Mouse (Mus musculus): ENCODE data around the gene Dlgap4.

Gene Dlgap4

DNA sequence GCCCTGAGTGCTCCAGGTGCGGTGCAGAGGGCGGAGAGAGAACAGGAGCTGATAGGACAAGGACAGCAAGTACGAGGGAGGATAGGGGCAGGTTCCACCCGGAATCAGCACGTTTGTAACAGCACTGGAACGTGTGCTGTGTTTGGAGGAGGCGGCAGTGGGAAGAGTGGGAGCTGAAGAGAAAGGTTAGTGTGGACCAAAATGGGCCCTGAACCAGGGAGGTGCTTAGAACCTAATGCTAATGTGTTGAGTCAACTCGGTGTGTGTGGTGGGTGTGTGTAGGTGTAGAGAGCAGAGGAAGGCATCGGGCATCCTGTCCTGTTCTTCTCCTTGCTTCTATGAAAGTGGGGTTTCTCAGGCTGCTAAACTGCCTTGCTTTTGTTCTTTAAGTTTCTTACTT lies 127.8 kb downstream of the Dlgap4 start:
- DNase-seq (ENCODE audit: low spot score): no peak

DNA sequence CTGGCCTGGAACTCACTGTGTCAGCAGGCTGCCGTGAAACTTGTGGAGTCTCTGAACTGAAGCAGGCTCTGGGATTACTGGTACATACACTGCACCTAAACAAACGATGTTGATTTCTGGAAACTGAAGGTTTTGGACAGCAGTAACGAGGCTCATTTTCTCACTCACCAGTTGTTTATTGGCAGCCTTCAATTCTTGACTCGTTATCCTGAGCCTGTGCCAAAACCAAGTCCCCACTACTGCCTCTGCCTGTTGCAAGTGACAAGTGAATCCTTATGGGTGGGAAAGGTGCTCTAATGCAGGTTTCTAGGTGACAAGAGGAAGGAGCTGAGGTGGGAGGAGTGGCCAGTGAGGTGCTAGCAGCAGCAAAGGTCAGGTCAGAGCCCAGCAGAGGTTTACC lies 128.5 kb downstream of the Dlgap4 start:
- DNase-seq (ENCODE audit: low spot score): no peak

DNA sequence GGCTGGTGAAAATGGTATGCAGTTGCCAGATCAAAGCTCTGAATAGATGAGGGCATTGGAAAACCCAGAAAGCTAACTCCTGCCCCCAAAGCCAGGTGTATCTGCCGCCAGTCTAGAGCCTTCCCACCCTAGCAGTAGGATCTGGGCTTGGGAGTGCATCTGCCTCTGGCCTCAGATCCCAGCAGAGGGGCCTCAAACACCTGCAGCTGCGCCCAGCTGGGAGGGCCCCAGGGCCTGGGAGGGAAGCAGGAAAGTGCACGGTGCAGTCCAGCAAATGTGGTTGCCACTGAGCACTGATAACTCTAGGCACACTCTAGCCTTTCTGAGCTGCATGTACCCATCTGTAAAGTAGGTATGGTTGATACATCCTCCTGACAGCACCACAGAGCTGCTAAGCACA lies 129.7 kb downstream of the Dlgap4 start:
- DNase-seq (ENCODE audit: low spot score): no peak

GRCm38 (mm10) chr2:156744414-156744813 lies 130.9 kb downstream of the Dlgap4 start:
- DNase-seq (ENCODE audit: low spot score): no peak

DNA sequence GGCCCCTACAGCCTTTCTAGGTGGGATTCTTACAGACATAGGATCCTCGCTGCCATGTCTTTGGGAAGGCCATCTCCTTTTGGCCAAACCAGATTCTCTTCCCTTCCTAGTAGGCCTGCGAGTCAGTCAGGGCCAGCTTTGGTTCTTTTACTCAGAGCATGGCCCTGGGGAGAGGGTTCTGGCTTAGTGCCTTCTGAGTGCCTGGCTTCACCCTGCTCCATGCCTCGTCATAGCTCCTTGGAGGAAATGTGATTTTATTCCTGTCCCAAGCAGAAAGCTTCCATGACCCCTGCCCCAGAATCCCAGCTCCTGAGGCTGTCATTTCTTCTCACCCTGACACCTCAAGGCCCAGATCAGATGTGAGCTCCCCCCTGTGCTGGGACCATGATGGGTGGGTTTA lies 133.8 kb downstream of the Dlgap4 start:
- DNase-seq (ENCODE audit: low spot score): no peak

DNA sequence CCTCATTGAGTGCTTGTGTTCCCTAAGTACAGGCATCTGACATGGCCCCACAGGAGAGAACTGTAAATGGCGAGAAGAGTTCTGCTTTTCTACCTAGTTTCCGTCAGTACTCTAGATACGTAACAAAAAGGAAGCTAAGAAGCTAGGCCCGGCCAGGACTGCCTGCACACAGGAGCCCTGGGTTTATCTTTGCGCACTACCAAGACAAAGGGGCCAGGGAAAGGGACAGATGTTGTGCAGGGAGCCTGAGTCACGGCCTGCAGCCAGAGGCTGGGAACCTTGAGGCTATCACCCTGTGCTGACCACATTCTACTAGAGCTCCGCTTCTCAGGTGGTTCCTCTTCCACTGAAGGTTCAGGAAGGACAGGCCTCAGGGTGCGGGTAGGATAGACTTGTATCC lies 136.2 kb downstream of the Dlgap4 start:
- no peak for DNase-seq (ENCODE audit: low spot score)

DNA sequence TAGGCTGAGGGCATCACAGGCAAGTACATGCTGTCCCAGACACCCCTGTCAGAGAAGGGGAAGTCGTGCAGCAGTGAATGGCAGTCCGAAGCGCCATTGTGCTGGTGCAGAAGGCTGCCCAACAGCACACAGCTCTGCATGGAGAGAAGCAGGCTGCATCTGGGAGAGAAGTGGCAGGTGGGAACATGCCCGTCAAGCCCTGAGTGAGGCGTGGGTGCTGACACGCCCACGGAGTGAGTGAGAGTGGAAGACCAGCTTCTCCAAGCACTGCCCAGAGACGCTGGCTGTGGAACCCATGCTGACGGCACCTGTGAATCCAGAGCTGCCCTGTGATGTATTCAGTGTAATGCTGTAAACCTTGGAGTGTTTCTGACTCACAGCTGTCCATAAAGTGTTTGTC lies 143.4 kb downstream of the Dlgap4 start:
- no peak for DNase-seq (ENCODE audit: low spot score)

DNA sequence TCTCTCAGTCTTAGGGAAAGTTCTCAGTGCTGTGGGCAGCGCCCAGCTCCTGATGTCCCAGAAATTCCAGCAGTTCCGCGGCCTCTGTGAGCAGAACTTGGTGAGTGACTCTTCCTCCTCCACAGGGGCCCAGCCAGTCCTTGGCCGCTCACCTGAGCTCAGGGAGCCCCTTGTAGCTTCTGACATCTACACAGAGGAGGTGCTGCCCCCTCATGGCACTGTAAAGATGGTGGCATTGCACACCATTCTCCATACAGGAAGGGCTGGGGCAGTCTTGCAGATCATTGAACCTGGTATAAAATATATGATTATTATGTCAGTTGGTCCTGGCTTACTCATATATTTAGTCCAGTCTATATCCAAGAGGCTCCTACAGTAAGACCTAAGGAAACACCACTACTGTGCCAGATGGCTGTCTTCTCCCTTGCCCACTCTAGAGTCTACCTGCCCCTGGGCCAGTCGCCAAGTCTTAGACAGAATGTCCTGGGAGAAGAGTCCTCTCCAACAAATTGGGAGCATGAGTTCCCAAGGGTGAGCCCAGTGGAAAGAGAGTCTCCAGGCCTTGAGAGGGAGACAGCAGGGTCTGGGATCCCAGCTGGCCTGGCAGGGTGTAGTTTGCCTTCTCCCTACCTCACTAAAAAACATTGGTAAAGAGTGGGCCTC lies 147.5 kb downstream of the Dlgap4 start:
- no peak for DNase-seq (ENCODE audit: low spot score)

GRCm38 (mm10) chr2:156761521-156762278 lies 148.2 kb downstream of the Dlgap4 start:
- DNase-seq (ENCODE audit: low spot score): no peak

DNA sequence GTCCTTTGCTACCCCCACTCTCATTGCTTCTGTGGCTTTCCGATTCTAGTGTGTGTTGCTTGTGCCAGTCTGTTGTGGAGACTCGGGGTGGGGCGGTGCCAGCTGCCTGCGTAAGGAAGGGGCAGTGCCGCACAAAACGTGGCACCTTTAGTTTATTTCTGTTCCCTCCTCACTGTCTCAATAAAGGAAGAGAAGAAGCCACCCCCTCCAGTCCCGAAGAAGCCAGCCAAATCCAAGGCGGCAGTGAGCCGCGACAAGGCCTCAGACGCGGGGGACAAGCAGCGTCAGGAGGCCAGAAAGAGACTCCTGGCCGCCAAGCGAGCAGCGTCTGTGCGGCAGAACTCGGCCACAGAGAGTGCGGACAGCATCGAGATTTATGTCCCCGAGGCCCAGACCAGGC lies 149.0 kb downstream of the Dlgap4 start:
- DNase-seq (ENCODE audit: low spot score): no peak

- no peak for DNase-seq (ENCODE audit: low spot score)
Measured at GRCm38 (mm10) chr2:156763101-156763500, 149.6 kb downstream of the Dlgap4 start.

DNA sequence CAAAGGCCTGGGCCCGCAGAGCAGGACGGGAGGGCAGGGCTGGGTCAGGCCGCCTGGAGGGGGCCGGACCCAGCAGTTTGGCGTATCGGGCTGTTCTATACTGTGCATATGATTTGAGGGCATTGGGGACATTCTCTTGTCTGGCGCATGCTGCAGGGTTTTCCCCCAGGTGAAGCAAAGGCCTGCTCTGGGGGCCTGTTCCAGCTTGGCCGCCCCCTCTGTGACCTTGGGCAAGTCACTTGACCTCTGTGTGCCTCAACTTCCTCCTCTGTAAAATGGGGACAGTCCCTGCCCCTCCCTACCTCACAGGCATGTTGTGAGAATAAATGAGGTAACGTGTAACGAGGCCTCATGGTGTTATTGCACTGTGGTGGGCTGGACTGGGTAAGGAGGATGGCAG lies 150.5 kb downstream of the Dlgap4 start:
- no peak for DNase-seq (ENCODE audit: low spot score)

DNA sequence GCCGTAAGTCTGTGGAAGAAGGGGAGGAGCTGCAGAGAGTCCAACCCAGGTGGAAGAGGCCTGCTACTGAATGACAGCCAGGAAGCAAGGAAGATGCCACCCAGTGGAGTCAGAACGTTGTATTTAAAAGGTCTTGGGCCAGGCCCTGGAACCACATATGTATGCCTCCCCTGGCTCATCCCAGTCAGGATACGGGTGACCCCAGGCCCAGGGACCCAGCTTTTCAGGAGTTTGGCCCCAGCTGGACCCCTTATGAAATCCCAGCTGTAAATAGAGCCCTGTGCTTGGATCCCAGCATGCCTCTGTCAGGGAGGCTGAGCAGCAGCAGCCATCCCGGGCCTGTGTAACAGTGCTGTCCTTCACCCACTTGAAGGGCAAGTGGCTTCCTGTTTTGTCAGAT lies 151.2 kb downstream of the Dlgap4 start:
- DNase-seq (ENCODE audit: low spot score): no peak

DNA sequence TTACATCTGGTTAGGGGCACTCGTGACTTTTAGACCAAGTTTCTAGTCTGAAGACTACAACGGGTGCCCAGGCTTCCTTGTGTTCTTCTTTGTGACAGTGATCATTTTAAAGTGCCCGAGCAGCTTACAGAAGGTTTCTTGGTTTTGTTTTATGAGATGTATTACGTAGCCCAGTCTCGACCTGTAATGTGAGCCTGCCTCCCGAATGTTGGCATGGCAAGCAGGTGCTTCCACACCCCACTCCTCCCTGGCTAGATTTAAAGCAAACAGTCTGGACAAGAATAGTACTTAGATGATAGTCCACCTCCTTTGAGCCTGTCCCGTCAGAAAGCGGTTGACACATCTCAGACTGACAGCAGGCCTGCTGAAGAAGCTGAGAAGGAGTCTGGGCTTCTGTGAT lies 152.1 kb downstream of the Dlgap4 start:
- DNase-seq (ENCODE audit: low spot score): no peak

DNA sequence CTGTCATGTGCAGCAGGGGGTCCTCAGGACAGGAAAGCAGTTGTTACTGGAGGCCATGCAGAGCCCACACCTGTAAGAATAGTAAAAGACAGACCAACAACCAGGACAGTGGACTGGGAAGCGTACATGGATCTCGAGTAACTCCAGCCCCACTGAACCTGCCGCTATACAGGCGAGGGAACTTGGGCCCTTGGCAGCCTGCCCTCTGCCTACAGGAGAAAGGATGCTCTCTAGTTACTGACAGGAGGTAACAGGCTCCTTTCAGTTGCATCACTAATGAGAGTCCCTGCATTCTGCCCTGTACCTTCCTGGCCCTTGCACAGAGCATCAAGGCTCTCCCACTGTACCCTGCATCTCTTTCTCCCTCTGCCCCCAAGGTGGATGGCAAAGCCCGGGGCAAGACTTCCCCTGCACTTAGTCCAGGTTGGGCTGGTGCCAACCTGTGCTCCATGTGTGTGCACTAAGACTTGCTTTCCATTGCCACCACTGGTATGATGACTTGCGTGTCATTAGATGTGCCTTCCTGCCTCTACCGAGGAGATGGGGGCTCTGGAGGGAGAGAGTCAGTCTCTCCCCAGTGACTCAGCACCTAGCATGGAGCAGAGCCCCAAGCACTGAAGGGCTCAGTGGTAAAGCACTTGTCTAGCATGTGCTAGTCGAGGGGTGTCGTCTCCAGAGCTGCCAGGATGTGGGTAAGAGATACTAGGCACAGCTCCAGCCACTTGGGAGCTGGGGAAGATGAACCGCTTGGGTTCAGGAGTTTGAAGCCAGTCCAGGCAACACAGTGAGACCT lies 152.9 kb downstream of the Dlgap4 start:
- DNase-seq (ENCODE audit: low spot score): no peak

- no peak for DNase-seq (ENCODE audit: low spot score)
Measured at GRCm38 (mm10) chr2:156767108-156767507, 153.6 kb downstream of the Dlgap4 start.

DNA sequence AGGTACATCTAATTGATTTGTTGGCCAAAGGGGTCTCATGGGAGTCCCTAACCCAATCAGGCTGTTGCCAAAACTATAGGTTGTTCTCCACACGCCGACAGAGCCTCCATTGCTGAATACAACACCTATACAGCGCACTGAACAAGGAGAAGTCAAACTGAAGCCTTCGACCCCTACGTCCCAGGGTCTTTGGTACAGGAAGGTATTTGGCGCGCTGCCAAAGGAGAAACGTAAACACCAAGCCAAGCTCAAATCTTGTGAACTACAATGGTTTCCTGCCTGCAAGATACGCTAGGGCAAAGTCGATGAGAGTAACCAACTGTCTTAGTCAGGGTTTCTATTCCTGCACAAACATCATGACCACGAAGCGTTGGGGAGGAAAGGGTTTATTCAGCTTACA lies 155.8 kb downstream of the Dlgap4 start:
- no peak for DNase-seq (ENCODE audit: low spot score)

DNA sequence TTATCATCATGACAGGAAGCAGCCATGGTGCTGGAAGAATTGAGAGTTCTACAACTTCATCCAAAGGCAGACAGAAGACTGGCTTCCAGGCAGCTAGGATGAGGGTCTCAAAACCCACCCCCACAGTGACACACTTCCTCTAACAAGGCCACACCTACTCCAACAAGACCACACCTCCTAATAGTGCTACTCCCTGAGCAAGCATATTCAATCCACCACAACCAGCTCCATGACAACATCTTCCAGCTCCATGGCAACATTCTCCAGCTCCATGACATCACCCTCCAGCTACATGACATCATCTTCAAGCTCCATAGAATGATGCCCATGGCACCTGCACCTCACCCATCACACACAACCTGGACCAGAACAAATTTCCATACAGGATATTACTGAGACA lies 160.0 kb downstream of the Dlgap4 start:
- no peak for DNase-seq (ENCODE audit: low spot score)

DNA sequence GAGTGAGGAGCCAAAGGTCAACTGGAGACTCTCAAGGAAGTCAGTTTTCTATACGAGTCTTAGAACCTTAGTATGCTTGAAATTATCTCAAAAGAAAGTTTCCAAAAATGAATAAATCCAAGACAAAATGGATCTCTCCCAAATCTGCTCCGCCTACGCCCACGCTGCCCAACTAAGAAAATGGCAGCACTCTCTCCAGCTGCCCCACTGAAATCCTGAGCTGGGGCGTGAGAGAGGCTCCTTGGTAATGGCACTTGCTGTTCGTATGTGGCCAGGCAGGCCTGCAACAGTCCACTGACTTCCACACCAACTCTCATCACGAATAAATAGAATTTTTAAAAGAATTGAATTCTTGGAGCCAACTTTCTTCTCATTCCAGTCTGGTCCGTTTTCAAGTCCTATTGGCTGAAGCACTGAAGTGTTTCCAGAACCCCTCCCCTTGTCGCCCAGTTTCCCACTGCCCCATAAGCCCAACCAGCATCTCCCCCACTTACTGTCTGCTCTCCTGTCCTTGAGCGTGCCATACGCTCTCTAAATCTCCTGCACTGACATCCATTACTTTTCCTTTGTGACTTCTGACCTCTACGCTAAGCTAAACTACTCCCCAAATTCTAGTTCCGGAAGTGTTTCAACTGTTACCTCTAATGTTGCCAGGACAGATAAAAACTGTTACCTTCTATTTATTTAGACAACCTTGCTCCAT lies 160.7 kb downstream of the Dlgap4 start:
- no peak for DNase-seq (ENCODE audit: low spot score)

DNA sequence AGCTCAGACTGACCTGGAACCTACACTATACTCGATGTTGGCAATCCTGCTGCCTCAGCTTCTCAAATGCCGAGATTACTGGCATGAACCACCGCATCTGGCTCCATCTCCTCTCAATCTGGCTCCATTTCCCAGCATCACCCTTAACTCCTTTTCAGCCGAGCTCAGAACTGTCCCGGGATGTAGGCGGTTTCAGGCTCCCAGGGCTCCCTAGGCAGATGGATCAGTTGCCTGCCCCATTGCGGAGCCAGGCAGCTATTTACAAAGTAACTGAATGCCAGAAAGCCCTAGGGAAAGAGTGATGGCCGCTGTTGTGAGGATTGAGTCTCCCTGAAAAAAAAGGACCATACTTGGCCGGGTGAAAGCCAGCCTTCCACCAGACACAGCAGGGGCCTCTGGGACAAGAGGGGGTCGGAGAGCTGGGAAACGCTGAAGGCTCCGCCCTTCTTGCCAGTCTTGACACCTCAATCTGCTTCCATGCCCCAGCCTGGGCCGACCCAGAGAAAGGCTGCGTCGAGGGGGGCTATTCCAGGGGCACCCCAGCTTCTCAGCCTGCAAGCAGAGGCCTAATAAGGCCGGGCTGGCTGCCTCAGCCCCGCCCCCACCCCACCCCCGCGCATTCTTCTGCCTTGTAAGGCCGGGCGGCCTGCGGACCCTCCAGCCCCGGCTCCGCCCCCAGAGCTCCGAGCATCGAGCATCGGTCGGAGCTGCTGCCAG lies 161.4 kb downstream of the Dlgap4 start, which contains the start of gene Myl9:
TSS of gene Myl9 (plus strand) at position 683 of the 717 bp plus-strand sequence.
- no peak for DNase-seq (ENCODE audit: low spot score)

Data from left cerebral cortex, adult 11 months (tissue).